In the genomic region with DNA sequence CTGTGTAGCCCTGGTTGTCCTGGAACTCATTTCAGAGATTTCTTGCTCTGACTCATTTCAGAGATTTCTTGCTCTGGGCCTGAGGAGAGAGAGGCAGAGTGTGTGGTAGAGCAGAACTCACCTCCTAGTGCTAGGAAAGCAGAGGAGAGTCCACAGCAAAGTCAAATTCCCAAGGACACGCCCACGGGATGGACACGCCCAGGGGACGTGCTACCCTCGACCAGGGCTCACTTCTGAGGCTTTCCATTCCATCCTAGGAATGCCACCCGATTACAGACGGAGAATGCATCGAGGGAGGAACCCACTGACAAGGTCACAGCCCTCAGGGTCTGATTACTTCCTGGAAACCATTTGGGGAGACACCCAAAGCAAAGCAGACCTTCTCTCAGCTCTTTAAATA, we compare ENCODE assay signal across 10 mouse cellular contexts. TPM values are rescaled to one million over a fixed set of nuclear protein-coding genes. Genes with fewer than 3 reads are reported as not detected.
A peak's percentile ranks its signal among the peaks of the same experiment; 100 is the strongest.
DNase-seq lines count a peak whose midpoint lies in the region; ATAC-seq lines count a peak whose summit lies in the region.
"Had no signal": no experiment of that assay in that cellular context is flagged by ENCODE, and none has a peak within 500 bp of the region (broad histone marks: within the 10 kb centered on the region; RNA-seq: fewer than 3 reads in every experiment).

No protein-coding gene starts in this region.

- H3K36me3 ChIP-seq in kidney, embryonic 16.5 days (ENCODE audit: insufficient read depth, low read length), result no peaks in the 10 kb centered on the region
- H3K36me3 ChIP-seq in forebrain, embryonic 11.5 days (ENCODE audit: control insufficient read depth, insufficient read depth, low read length), result no peaks in the 10 kb centered on the region

- H3K4me1 ChIP-seq in kidney, embryonic 16.5 days (ENCODE audit: insufficient read depth, low read length), result 0 out of 2 replicates have a peak, but pooled peaks cover 3% of the 10 kb centered on the region
- H3K4me1 ChIP-seq in forebrain, embryonic 11.5 days (replicated peaks; ENCODE audit: control insufficient read depth, insufficient read depth, low read length), result no peaks in the 10 kb centered on the region

- 5% methylated on average over 8 of the region's 8 CpGs for WGBS in kidney, embryonic 16.5 days
- WGBS in forebrain, embryonic 11.5 days, result 32% methylated on average over 8 of the region's 8 CpGs

- no peaks in the 10 kb centered on the region for H3K27me3 ChIP-seq in kidney, embryonic 16.5 days (ENCODE audit: insufficient read depth, low read length)
- no peaks in the 10 kb centered on the region for H3K27me3 ChIP-seq in forebrain, embryonic 11.5 days (ENCODE audit: control insufficient read depth, insufficient read depth, low read length)

- no peak overlapping the region for H3K4me2 ChIP-seq in kidney, embryonic 16.5 days (replicated peaks; ENCODE audit: low read depth, low read length)
- no peak overlapping the region for H3K4me2 ChIP-seq in forebrain, embryonic 11.5 days (ENCODE audit: low read depth, low read length, severe bottlenecking)

- no peak overlapping the region for H3K9ac ChIP-seq in kidney, embryonic 16.5 days (replicated peaks; ENCODE audit: low read length)
- H3K9ac ChIP-seq in forebrain, embryonic 11.5 days (ENCODE audit: low read length), result no peak overlapping the region

- no peak overlapping the region for H3K4me3 ChIP-seq in kidney, embryonic 16.5 days (ENCODE audit: low read length)
- H3K4me3 ChIP-seq in forebrain, embryonic 11.5 days (ENCODE audit: low read depth, low read length), result no peak overlapping the region

- H3K9me3 ChIP-seq in kidney, embryonic 16.5 days (ENCODE audit: low read length), result no peaks in the 10 kb centered on the region
- H3K9me3 ChIP-seq in forebrain, embryonic 11.5 days (ENCODE audit: control insufficient read depth, low read length), result no peaks in the 10 kb centered on the region

- H3K27ac ChIP-seq in kidney, embryonic 16.5 days (ENCODE audit: low read length), result no peak overlapping the region
- H3K27ac ChIP-seq in forebrain, embryonic 11.5 days (ENCODE audit: low read depth, low read length), result no peak overlapping the region

- ATAC-seq in kidney, embryonic 16.5 days (ENCODE audit: low FRiP score, low TSS enrichment), result peak; percentile 69
- no peak for ATAC-seq in forebrain, embryonic 11.5 days (replicated peaks; ENCODE audit: low FRiP score)
- ATAC-seq: inflammation-experienced regulatory T-cells, adult 6 months had no signal

- peak; percentile 14 for DNase-seq in urinary bladder, postnatal 14 days (ENCODE audit: low spot score)
- DNase-seq in urinary bladder, adult 18-20 months (ENCODE audit: low spot score in 2 of 2), result no peak
- peak; percentile 65 to 75 for DNase-seq in heart, adult 18-20 months
- DNase-seq in forebrain, embryonic 11.5 days (ENCODE audit: low spot score), result no peak
- no peak for DNase-seq in spleen, postnatal 14 days (ENCODE audit: low spot score in 2 of 2)
- no peak for DNase-seq in thymus, postnatal 4 days
- DNase-seq in layer of hippocampus, adult 9-11 months, result no peak

RNA-seq across cellular contexts. Expression of gene Epas1, which starts 39.9 kb away (rescaled TPM):
- 100 to 1,000 TPM; 248 to 259 TPM for total RNA-seq in heart, adult 18-20 months (2021)
- 10.0 and 12.3 TPM in 2 replicates for polyA plus RNA-seq in kidney, embryonic 16.5 days (2015; fragmentation: Nextera tagmentation; extraction: Ambion mirVana)
- 6.9 TPM in 2 replicates for polyA plus RNA-seq in forebrain, embryonic 11.5 days (2014; fragmentation: Nextera tagmentation; extraction: Ambion mirVana)
- total RNA-seq: megakaryocyte-erythroid progenitor cell, adult 5-6 weeks had no signal

Comparison
In these comparisons a context has a peak if more than half of its experiments do, and no peak if none do; other contexts are left out.
1. DNase-seq: peak in urinary bladder, postnatal 14 days (single experiment) and heart, adult 18-20 months (2 of 2); none in urinary bladder, adult 18-20 months (0 of 2), forebrain, embryonic 11.5 days (single experiment), spleen, postnatal 14 days (0 of 2), thymus, postnatal 4 days (single experiment) and layer of hippocampus, adult 9-11 months (single experiment).